Mouse (Mus musculus): ENCODE results near the gene Dot1l. TPM values are rescaled to one million over a fixed set of nuclear protein-coding genes. Genes with fewer than 3 reads are reported as not detected.
"Not testable (repeated sequence)": the region's sequence is repeated elsewhere in the genome, so short reads cannot be mapped to it uniquely, and the experiment has no call there.

The Dot1l gene
- polyA plus RNA-seq, 1 experiment, result 20.6 TPM

DNA sequence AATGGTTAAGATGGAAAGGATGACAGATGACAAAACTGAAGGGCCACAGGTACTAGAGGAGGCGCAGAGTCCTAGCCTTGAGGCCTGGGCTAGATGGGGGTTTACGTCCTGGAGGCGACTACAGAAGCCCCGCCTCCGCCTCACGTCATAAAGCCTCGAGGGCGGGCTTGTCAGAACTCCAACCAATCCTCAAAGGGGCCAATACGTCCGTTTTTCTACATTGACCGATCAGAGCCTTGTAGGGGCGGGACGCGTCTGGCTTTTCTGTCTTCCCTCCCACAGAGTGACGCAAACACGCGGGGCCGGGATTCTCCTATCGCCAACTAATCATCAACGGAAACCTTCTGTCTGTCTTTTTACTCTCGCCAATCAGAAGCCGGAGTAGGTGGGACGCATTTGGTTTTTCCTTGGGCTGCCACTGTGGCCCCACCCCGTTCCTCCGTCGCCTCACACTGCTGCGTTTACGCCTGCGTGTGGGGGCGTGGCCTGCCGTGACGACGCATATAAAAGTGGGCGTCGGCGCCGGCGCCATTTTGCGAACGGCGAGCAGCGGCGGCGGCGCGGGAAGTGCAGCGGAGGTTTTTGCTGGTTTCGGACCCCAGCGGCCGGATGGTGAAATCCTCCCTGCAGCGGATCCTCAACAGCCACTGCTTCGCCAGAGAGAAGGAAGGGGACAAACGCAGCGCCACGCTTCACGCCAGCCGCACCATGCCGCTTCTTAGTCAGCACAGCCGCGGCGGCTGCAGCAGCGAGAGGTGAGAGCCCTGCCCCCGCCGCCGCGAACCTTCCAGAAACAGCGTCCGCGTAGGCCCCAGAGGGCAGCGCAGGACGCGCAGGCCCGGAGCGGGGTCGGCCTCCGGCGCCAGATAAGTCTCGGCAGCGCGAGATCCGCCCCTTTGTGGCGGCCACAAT is 71.4 kb downstream of the Dot1l start, which contains the start of gene Oaz1:
Gene Oaz1, plus strand, starts transcription at position 506 of the 912 bp plus-strand sequence.
- Histone ChIP-seq H3K4me2 (ENCODE audit: low read depth) (peak within 1 kb of the TSS; percentile 98), H3K4me3 (peak within 1 kb of the TSS; percentile 74), H3K27me3 (ENCODE audit: control insufficient read depth, insufficient read depth, insufficient read length) (no peaks in the 10 kb centered on the region), H3K79me2 (ENCODE audit: control insufficient read depth, insufficient read depth) (peaks cover 26% of the 10 kb centered on the region), H3K36me3 (ENCODE audit: control insufficient read depth, insufficient read depth) (peaks cover 14% of the 10 kb centered on the region), H3ac (ENCODE audit: control insufficient read depth, insufficient read length) (peak within 1 kb of the TSS; percentile 35)
- TF ChIP-seq POLR2AphosphoS2 (IDR thresholded peaks at IDR 0.05; ENCODE audit: insufficient read length, low read depth) (peak; percentile 94), POLR2A (IDR thresholded peaks at IDR 0.05; ENCODE audit: insufficient read length, low read depth) (peak; percentile 82), USF1 (IDR thresholded peaks at IDR 0.05; ENCODE audit: low read depth) (no peak)

DNA sequence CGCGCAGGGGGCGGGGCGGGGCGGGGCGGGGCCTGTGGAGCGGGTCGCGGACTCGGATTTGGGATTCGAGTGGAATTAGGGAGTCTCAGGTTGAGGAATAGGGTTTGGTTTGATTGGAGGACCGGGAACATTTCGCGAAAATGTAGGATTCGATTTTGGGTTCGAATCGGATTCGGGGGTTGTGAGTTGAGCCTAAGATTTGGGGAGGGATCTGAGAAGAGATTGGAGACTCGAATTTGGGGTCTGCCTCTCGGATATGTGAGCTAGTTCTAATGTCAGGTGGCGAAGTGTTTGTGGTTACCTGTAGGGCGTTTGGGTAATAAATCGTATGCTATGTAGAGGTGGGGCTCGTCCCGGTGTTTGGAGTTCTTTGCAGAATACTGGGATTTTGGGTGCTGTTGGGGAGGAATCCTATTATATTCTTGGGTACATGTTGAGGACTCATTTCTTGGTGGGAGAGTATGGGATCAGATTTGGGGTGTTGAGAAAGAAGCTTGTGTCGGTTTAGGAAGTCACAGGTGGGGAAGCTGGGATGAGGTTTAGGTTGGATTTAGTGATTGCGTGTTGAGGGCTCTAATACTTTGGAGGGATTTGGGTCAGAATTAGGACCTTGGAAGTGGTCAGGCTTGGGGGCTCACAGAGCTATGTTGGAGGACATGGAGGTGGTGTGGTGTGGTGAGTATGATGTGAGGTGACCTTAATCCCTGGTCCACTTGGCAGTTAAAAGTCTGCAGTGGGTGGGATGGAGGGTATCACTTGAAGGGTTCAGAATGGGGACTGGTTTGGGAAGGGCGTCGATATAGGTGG is 72.3 kb downstream of the Dot1l start:
- H3K79me2 ChIP-seq (ENCODE audit: control insufficient read depth, insufficient read depth), result peaks cover 26% of the 10 kb centered on the region
- no peak for TF ChIP-seq SRF (IDR thresholded peaks at IDR 0.05; ENCODE audit: control insufficient read depth, insufficient read length, low read depth)
- TF ChIP-seq USF1 (IDR thresholded peaks at IDR 0.05; ENCODE audit: low read depth), result no peak
- TF ChIP-seq MAX (IDR thresholded peaks at IDR 0.05; ENCODE audit: low read depth), result no peak
- no peak for TF ChIP-seq E2F4 (IDR thresholded peaks at IDR 0.05; ENCODE audit: insufficient read depth)
- no peak for TF ChIP-seq TCF12 (IDR thresholded peaks at IDR 0.05; ENCODE audit: insufficient read depth, poor library complexity, severe bottlenecking)
- TF ChIP-seq MYOD1 (IDR thresholded peaks at IDR 0.05; ENCODE audit: control insufficient read depth in 1 of 3, insufficient read length in 2 of 3, low read depth in 2 of 3), result no peak
- TF ChIP-seq POLR2A (IDR thresholded peaks at IDR 0.05; ENCODE audit: insufficient read length, low read depth), result no peak
- no peak for TF ChIP-seq MYOG (IDR thresholded peaks at IDR 0.05; ENCODE audit: control insufficient read depth in 1 of 3, insufficient read depth in 1 of 3, insufficient read length in 2 of 3, low read depth in 2 of 3)
- no peak for TF ChIP-seq TCF3 (IDR thresholded peaks at IDR 0.05; ENCODE audit: insufficient read length, low read depth)
- TF ChIP-seq CEBPB (IDR thresholded peaks at IDR 0.05; ENCODE audit: insufficient read depth, poor library complexity, severe bottlenecking), result no peak
- no peaks in the 10 kb centered on the region for H3K27me3 ChIP-seq (ENCODE audit: control insufficient read depth, insufficient read depth, insufficient read length)
- H3ac ChIP-seq (ENCODE audit: control insufficient read depth, insufficient read length), result peak overlapping the region; percentile 35
- H3K4me3 ChIP-seq, result peak overlapping the region; percentile 74
- peak overlapping the region; percentile 98 for H3K4me2 ChIP-seq (ENCODE audit: low read depth)
- H3K36me3 ChIP-seq (ENCODE audit: control insufficient read depth, insufficient read depth), result peaks cover 14% of the 10 kb centered on the region

DNA sequence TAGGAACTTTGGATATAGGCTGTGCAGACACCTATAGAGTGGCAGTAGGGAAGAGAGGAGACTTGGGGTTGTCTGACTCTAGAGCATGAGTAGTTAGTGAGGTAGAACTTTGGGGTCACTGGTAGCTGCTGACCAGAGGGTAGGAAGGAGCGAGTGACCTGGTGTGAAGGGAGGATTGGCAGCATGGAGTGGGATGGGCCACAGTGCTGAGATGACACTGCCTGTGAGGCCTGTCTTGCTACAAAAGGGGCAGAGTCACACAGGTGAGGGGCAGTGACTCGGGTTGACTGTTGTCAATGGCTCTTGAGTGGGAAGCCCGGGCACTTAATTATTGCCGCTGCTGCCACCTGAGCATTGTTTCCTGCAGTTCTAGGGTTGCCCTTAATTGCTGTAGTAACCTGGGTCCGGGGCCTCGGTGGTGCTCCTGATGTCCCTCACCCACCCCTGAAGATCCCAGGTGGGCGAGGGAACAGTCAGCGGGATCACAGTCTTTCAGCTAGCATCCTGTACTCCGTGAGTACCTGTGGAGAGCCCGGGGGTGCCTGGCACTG is 72.9 kb downstream of the Dot1l start:
- Histone ChIP-seq H3ac (ENCODE audit: control insufficient read depth, insufficient read length) (no peak overlapping the region), H3K36me3 (ENCODE audit: control insufficient read depth, insufficient read depth) (peaks cover 14% of the 10 kb centered on the region), H3K79me2 (ENCODE audit: control insufficient read depth, insufficient read depth) (peaks cover 26% of the 10 kb centered on the region), H3K27me3 (ENCODE audit: control insufficient read depth, insufficient read depth, insufficient read length) (no peaks in the 10 kb centered on the region), H3K4me3 (peak overlapping the region; percentile 74), H3K4me2 (ENCODE audit: low read depth) (peak overlapping the region; percentile 98)
- TF ChIP-seq MAX (IDR thresholded peaks at IDR 0.05; ENCODE audit: low read depth) (no peak), TCF12 (IDR thresholded peaks at IDR 0.05; ENCODE audit: insufficient read depth, poor library complexity, severe bottlenecking) (no peak), CEBPB (IDR thresholded peaks at IDR 0.05; ENCODE audit: insufficient read depth, poor library complexity, severe bottlenecking) (no peak), E2F4 (IDR thresholded peaks at IDR 0.05; ENCODE audit: insufficient read depth) (no peak), USF1 (IDR thresholded peaks at IDR 0.05; ENCODE audit: low read depth) (no peak), MYOD1 (IDR thresholded peaks at IDR 0.05; ENCODE audit: control insufficient read depth in 1 of 3, insufficient read length in 2 of 3, low read depth in 2 of 3) (no peak), MYOG (IDR thresholded peaks at IDR 0.05; ENCODE audit: control insufficient read depth in 1 of 3, insufficient read depth in 1 of 3, insufficient read length in 2 of 3, low read depth in 2 of 3) (no peak), POLR2A (IDR thresholded peaks at IDR 0.05; ENCODE audit: insufficient read length, low read depth) (peak; percentile 21), POLR2AphosphoS2 (IDR thresholded peaks at IDR 0.05; ENCODE audit: insufficient read length, low read depth) (peak; percentile 25)

GRCm38 (mm10) chr10:80828587-80828986 is 73.6 kb downstream of the Dot1l start:
- H3K79me2 ChIP-seq (ENCODE audit: control insufficient read depth, insufficient read depth), result peaks cover 26% of the 10 kb centered on the region
- peaks cover 14% of the 10 kb centered on the region for H3K36me3 ChIP-seq (ENCODE audit: control insufficient read depth, insufficient read depth)
- peak overlapping the region; percentile 74 for H3K4me3 ChIP-seq
- not testable (repeated sequence) for H3K27me3 ChIP-seq (ENCODE audit: control insufficient read depth, insufficient read depth, insufficient read length); H3ac ChIP-seq (ENCODE audit: control insufficient read depth, insufficient read length)
- H3K4me2 ChIP-seq (ENCODE audit: low read depth), result peak overlapping the region; percentile 98
